Mouse (Mus musculus): Measurements from ENCODE around the gene Cd300c. TPM values are rescaled to one million over a fixed set of nuclear protein-coding genes. Genes with fewer than 3 reads are reported as not detected.
"Not testable (repeated sequence)": the region's sequence is repeated elsewhere in the genome, so short reads cannot be mapped to it uniquely, and the experiment has no call there.

Gene Cd300c
- polyA plus RNA-seq, 1 experiment = not detected

DNA sequence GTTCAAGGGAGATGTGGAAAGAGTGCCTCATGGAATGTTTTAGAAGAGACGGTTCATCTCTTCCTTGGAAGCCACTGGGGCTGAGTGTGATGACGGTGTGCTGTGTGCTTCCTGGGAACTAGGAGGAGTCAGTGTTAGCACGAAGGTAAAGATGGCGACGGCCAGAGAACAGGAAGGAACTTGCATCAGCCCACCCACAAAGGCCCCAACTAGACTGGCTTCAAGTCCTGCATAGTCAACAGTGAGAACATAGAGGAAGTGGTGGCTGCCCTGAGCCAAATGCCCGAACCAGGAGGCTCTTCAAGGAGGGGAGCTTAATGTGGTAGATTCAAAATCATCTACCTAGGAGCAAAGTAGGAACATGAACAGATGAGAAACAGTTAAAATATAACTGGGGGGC is 51.8 kb downstream of the Cd300c start:
- Histone ChIP-seq H3K4me1 (ENCODE audit: control insufficient read depth, insufficient read depth, insufficient read length, low read length) (no peaks in the 10 kb centered on the region), H3K4me3 (ENCODE audit: insufficient read depth, low read depth, low read length) (no peak overlapping the region), H3K27ac (replicated peaks; ENCODE audit: low read depth, low read length) (peak overlapping the region; percentile 36; the same call in 1 of the 2 replicates)

DNA sequence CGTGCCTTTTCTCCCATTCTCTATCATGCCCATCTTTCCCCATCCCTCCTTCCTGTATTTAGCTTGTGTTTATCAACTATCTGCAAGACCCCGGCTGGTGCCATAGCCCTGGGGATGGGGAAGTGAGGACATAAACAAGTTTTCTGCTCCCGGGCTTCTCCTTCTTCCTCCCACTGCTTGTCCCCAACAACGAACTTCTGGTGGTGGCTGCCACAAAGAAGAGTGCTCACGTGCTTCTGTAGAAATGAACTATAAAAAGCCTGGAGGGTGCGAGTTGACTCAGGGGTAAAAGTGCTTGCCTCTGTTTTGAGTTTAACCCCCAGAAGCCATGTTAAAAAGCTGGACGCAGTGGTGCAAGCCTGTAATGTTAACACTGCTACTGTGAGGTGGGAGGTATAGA is 54.0 kb downstream of the Cd300c start:
- peak overlapping the region; percentile 74 for H3K27ac ChIP-seq (replicated peaks; ENCODE audit: low read depth, low read length)
- no peaks in the 10 kb centered on the region for H3K4me1 ChIP-seq (ENCODE audit: control insufficient read depth, insufficient read depth, insufficient read length, low read length)
- H3K4me3 ChIP-seq (ENCODE audit: insufficient read depth, low read depth, low read length) = no peak overlapping the region

DNA sequence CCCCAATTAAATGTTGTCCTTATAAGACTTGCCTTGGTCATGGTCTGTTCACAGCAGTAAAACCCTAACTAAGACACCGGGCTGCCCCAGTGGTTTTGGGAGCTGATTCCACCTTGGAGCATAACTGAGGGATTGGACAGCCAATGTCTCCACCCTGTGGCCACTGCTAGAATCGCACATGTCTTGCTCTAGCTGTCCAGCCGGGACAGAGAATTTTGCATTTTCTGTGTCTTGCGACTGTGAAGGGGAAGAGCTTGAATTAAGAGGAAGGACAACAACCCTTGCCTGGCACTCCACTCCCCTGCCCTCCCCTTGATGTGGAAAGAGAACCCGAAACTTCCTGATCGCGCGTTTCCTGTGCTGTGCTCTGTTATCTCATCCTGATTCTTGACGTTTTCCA is 56.1 kb downstream of the Cd300c start:
- Histone ChIP-seq H3K27ac (replicated peaks; ENCODE audit: low read depth, low read length) (no peak overlapping the region), H3K4me1 (ENCODE audit: control insufficient read depth, insufficient read depth, insufficient read length, low read length) (no peaks in the 10 kb centered on the region), H3K4me3 (ENCODE audit: insufficient read depth, low read depth, low read length) (no peak overlapping the region)

DNA sequence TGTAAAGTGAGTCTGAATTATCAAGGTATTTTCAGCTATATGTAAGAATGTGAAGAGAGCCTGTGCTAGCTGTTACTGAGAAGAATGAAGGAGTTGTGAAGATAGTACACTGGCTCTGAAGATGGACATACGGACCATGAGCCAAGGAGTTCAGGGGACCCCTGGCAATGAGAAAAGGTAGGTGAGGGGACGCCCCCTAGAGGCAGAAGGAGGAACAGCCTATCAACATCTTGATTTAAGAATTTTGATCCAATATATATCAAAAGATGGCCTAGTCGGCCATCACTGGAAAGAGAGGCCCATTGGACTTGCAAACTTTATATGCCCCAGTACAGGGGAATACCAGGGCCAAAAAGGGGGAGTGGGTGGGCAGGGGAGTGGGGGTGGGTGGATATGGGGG is 59.4 kb downstream of the Cd300c start:
- not testable (repeated sequence) for H3K4me1 ChIP-seq (ENCODE audit: control insufficient read depth, insufficient read depth, insufficient read length, low read length); H3K4me3 ChIP-seq (ENCODE audit: insufficient read depth, low read depth, low read length); H3K27ac ChIP-seq (replicated peaks; ENCODE audit: low read depth, low read length)

DNA sequence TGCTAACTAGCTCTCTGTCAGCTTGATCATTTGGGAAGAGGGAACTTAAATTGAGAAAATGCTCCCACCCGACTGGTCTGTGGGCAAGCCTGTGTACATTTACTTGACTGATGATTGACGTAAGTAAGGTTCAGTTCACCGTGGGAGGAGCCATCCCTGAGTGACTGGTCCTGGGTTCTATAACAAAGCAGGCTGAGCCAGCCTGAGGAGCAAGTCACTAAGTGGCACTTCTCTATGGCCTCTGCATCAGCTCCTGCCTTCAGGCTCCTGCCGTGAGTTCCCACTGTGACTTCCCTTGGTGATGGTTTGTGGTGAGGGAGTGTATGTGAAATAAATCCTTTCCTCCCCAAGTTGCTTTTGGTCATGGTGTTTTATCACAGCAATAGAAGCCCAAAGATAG is 60.9 kb downstream of the Cd300c start:
- H3K4me3 ChIP-seq (ENCODE audit: insufficient read depth, low read depth, low read length) = no peak overlapping the region
- H3K27ac ChIP-seq (replicated peaks; ENCODE audit: low read depth, low read length) = no peak overlapping the region
- no peaks in the 10 kb centered on the region for H3K4me1 ChIP-seq (ENCODE audit: control insufficient read depth, insufficient read depth, insufficient read length, low read length)

DNA sequence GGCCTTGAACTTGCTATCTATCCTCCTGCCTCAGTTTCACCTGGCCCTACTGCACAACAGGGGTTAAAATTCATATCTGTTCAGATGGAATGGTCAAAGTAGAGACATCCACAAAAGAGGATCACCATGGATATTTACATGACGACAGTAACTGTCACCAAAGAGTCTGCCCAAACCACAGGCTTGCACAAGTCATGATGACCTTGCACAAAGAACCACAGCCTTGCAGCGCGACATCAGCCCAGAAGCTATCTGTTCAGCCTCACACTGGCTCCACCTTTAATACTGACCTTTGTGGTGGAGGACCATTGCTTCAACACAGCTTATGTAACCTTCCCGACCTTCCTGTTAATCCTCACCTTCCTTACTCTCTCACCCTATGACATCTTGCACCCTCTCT is 61.4 kb downstream of the Cd300c start:
- no peaks in the 10 kb centered on the region for H3K4me1 ChIP-seq (ENCODE audit: control insufficient read depth, insufficient read depth, insufficient read length, low read length)
- H3K27ac ChIP-seq (replicated peaks; ENCODE audit: low read depth, low read length) = no peak overlapping the region; the same call in 1 of the 2 replicates
- H3K4me3 ChIP-seq (ENCODE audit: insufficient read depth, low read depth, low read length) = no peak overlapping the region

Other genes with a start within 250 kb of the Cd300c start
- not detected in 2 replicates for gene Dnaic2, start 241.7 kb downstream of the Cd300c start, polyA plus RNA-seq (2012; ENCODE audit: insufficient read depth, insufficient read length, missing spikeins)
- gene Kif19a, start 203.8 kb downstream of the Cd300c start, polyA plus RNA-seq (2012; ENCODE audit: insufficient read depth, insufficient read length, missing spikeins) = 0.99 TPM in 1 of 2 replicates, not detected in the other
- not detected in 2 replicates for gene Btbd17, start 173.2 kb downstream of the Cd300c start, polyA plus RNA-seq (2012; ENCODE audit: insufficient read depth, insufficient read length, missing spikeins)
- gene Gpr142, start 170.2 kb downstream of the Cd300c start, polyA plus RNA-seq (2012; ENCODE audit: insufficient read depth, insufficient read length, missing spikeins) = not detected in 2 replicates
- 5.4 and 8.4 TPM in 2 replicates for gene Gprc5c, start 118.0 kb downstream of the Cd300c start, polyA plus RNA-seq (2012; ENCODE audit: insufficient read depth, insufficient read length, missing spikeins)
- gene Cd300a, start 79.1 kb downstream of the Cd300c start, polyA plus RNA-seq (2012; ENCODE audit: insufficient read depth, insufficient read length, missing spikeins) = 0.58 and 1.1 TPM in 2 replicates
- 0.58 and 1.1 TPM in 2 replicates for gene Cd300lb, start 34.8 kb downstream of the Cd300c start, polyA plus RNA-seq (2012; ENCODE audit: insufficient read depth, insufficient read length, missing spikeins)
- gene Cd300ld, start 20.8 kb upstream of the Cd300c start, polyA plus RNA-seq (2012; ENCODE audit: insufficient read depth, insufficient read length, missing spikeins) = 2.3 and 6.2 TPM in 2 replicates
- gene Cd300c2, start 32.7 kb upstream of the Cd300c start, polyA plus RNA-seq (2012; ENCODE audit: insufficient read depth, insufficient read length, missing spikeins) = 1.7 and 2.1 TPM in 2 replicates
- gene Cd300ld2, start 47.0 kb upstream of the Cd300c start, polyA plus RNA-seq (2012; ENCODE audit: insufficient read depth, insufficient read length, missing spikeins) = not detected in 2 replicates
- gene Cd300ld4, start 57.9 kb upstream of the Cd300c start, polyA plus RNA-seq (2012; ENCODE audit: insufficient read depth, insufficient read length, missing spikeins) = 3.8 TPM in 1 of 2 replicates, not detected in the other
- 1.5 and 3.8 TPM in 2 replicates for gene Cd300ld5, start 68.6 kb upstream of the Cd300c start, polyA plus RNA-seq (2012; ENCODE audit: insufficient read depth, insufficient read length, missing spikeins)
- gene Cd300ld3, start 79.3 kb upstream of the Cd300c start, polyA plus RNA-seq (2012; ENCODE audit: insufficient read depth, insufficient read length, missing spikeins) = 5.7 and 13.3 TPM in 2 replicates
- gene Cd300e, start 93.0 kb upstream of the Cd300c start, polyA plus RNA-seq (2012; ENCODE audit: insufficient read depth, insufficient read length, missing spikeins) = not detected in 2 replicates
- 0.79 and 1.2 TPM in 2 replicates for gene Rab37, start 122.3 kb upstream of the Cd300c start, polyA plus RNA-seq (2012; ENCODE audit: insufficient read depth, insufficient read length, missing spikeins)
- gene Cd300lf, start 164.8 kb upstream of the Cd300c start, polyA plus RNA-seq (2012; ENCODE audit: insufficient read depth, insufficient read length, missing spikeins) = 0.28 TPM in 1 of 2 replicates, not detected in the other
- 5.3 and 5.9 TPM in 2 replicates for gene Slc9a3r1, start 194.2 kb upstream of the Cd300c start, polyA plus RNA-seq (2012; ENCODE audit: insufficient read depth, insufficient read length, missing spikeins)
- gene Tmem104, start 218.3 kb upstream of the Cd300c start, polyA plus RNA-seq (2012; ENCODE audit: insufficient read depth, insufficient read length, missing spikeins) = 8.5 and 8.8 TPM in 2 replicates
- 20.9 and 29.3 TPM in 2 replicates for gene Nat9, start 218.7 kb upstream of the Cd300c start, polyA plus RNA-seq (2012; ENCODE audit: insufficient read depth, insufficient read length, missing spikeins)